Mouse (Mus musculus) kidney, postnatal 25 days (tissue): Measurements from ENCODE around the gene Notch2.

ENCODE experiments used
- DNase-seq, 2 experiments: peaks; one replicate each; pipeline ENCODE4 v3.0.0; 2021; ENCODE audit warnings: mixed read lengths in 2 of 2

The Notch2 gene

GRCm38 (mm10) chr3:97998349-97998748 lies 15.0 kb upstream of the Notch2 start:
- DNase-seq = no peak

DNA sequence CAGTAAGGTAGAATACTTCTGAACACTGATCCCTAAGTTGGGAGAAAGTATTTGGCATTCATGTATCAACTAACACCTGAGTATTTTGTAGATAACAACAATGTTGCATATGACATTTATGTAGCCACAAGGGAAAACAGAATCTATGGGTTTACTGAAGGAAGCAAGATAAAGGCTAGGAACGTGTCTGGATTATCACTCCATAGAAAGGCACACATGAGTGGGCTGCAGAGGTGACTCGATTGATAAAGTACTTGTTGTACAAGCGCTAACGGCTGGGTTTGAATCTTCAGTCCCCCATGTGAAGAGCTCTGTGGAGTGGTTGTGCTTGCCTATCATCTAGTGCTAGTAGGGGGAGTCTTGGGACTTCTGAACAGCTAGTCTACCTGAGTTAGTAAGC lies 9.8 kb upstream of the Notch2 start:
- DNase-seq = no peak

- DNase-seq = no peak
Observed at GRCm38 (mm10) chr3:98004231-98004630, 9.1 kb upstream of the Notch2 start.

- no peak for DNase-seq
Observed at GRCm38 (mm10) chr3:98005306-98005705, 8.0 kb upstream of the Notch2 start.

DNA sequence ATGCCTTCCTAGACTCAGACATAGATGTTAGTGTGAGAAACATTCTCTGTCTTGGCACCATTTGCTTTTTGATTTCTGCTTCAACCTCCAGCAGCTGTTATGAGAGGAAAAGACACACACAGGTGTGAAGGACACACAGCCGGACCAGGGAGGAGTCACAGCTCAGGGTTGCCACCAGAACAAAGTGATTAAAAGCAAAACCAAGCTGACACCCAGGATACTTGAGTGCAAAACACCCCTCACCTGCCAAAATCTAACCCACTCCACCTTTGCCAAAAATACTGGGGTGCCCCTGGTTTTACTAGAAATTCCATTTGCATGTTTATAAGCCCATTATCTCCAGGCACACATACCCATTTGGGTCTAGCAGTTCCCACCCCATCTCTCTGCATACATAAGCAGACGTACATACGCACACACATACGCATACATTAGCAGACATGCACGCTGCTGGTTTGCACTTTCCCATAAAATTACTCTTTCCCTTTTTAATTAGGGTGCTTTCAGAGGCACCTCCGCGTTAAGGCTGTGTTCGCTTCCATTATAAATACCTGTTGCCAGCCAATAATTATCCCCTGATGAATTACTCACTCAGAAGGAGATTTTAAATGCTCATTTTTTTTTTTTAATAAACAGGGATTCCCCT lies 7.2 kb upstream of the Notch2 start:
- DNase-seq = no peak

- DNase-seq = no peak
Observed at GRCm38 (mm10) chr3:98006973-98007372, 6.4 kb upstream of the Notch2 start.

DNA sequence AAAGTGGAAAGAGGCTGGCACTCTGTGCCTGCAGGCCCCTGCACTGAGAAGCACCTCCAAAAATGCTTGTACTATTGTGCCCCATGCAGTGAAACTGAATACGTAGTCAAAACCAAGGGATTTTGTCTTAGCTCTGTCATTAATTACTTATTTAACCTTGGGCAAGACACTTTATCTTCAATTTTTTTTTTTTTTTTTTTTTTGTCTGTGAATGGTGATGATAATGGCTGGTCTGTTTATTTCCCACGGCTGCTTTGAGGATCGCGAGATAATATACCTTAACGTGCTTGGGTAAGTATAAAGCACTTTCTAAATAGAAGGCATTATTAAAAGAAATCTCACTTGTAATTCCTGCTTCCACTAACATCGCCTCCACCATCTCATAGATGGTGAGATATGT lies 5.2 kb upstream of the Notch2 start:
- no peak for DNase-seq

DNA sequence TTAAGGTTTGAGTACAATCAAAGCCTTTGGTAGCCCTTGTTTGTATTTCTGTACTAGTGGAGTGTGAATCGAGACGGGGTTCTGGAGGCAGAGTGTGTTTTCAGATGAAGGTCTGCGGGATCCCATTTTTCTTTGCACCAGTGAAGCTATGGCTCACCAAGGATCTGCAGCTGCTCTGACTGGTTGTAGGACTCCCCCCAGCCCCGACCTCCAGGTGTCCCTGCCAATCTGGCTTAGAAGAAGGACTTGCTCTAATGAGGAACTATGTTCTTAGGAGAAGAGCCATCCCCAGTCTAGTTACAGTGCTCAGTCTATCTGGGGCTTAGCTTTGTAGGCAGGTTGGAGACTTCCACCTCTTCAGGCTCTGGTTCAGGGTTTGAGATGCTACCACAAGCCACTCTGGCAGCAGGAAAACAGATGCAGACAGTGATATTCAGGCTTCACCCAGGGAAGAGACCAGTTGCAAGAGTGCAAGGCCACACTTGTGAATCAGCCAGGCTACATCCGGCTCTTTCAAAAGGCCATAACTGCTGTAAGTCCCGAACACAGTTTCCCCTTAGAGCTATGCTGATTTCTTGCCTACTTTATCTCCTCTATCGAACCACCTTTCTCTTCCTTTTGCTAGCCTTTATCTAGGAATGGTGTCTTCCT lies 4.0 kb upstream of the Notch2 start:
- DNase-seq = no peak

- no peak for DNase-seq
Observed at GRCm38 (mm10) chr3:98013086-98013400, 284 bp upstream of the Notch2 start.

DNA sequence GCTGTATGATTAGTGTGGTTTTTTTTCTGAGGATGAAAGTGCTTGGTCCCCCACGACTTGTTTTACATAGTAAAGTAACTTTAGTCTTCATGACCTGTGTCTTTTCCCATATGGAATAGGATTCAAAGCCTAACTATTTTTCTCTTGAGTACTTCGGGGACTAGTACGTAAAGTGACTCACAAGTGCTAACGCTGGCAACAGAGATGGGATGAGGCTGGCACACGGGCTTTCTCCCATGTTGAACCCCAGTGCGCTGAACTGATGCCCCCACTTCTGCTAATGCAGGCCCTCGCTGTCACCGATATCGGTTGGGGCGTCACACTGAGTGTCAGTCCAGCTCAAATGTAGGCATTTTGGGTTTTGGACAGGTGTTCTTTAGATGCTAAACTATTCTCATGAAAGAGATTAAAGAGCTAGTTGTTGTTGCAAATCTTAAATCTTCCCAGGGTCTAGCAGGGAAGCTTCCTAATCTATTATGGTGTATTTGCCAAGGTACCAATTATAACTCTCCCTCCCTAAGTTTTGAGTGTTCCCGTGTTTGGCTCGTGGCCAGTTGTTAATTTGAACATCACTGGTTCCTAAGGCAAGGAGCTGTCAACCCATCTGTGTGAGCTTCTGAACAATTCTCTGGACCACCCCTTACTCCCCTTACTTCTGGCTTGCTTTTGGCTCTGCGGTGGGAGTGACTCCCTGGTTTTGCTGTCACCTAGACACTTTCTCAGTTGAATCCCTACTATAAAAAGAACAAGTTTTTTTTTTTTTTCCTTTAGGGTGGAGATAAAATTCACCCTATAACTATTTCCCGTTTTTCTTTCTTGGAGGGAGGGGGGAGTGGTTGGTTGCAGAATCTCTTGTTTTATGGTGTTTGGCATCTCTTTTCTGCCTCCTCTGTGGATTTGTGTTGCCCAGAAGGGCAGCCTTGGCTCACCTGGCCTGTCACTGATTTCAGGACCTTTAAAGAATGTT lies 2.2 kb downstream of the Notch2 start:
- DNase-seq = no peak

DNA sequence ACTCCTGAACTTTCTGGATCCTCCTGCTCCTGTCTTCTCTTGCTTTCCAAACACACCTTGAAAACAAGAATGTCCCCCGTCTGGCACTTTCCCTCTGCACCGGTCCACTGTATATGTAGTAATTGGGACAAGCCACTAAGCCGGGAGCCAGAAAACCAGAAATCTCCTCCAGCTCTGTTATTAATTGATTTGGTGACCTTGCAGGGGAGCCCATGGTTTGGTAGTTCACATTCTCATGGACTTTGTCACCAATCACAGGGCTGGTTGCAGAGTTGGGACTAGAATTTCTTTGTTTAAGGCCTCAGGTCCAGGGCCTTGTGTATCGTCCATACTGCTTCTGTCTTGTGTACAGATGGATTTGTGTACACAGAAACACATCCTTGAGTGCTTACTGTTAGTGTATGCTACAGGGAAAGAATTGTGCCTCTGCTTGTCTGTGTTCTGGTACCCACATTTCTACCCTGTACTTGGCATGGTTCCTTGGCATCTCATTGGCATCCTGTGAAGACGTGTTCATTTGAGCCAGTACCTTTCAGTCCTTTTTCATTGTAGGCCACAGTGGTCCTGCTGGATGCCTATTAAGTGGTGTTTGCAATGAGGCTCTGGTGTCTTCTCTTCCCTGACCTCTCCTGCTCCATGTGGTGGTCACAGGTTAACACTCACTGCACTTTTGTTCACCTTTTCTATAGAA lies 3.7 kb downstream of the Notch2 start:
- DNase-seq = peak; percentile 50 to 54

GRCm38 (mm10) chr3:98018187-98018586 lies 4.9 kb downstream of the Notch2 start:
- no peak for DNase-seq

GRCm38 (mm10) chr3:98020431-98021229 lies 7.3 kb downstream of the Notch2 start:
- peak; percentile 50 to 52 for DNase-seq

- peak; percentile 80 to 81 for DNase-seq
Observed at GRCm38 (mm10) chr3:98024288-98024848, 11.0 kb downstream of the Notch2 start.

- DNase-seq = no peak
Observed at GRCm38 (mm10) chr3:98025521-98025920, 12.2 kb downstream of the Notch2 start.

DNA sequence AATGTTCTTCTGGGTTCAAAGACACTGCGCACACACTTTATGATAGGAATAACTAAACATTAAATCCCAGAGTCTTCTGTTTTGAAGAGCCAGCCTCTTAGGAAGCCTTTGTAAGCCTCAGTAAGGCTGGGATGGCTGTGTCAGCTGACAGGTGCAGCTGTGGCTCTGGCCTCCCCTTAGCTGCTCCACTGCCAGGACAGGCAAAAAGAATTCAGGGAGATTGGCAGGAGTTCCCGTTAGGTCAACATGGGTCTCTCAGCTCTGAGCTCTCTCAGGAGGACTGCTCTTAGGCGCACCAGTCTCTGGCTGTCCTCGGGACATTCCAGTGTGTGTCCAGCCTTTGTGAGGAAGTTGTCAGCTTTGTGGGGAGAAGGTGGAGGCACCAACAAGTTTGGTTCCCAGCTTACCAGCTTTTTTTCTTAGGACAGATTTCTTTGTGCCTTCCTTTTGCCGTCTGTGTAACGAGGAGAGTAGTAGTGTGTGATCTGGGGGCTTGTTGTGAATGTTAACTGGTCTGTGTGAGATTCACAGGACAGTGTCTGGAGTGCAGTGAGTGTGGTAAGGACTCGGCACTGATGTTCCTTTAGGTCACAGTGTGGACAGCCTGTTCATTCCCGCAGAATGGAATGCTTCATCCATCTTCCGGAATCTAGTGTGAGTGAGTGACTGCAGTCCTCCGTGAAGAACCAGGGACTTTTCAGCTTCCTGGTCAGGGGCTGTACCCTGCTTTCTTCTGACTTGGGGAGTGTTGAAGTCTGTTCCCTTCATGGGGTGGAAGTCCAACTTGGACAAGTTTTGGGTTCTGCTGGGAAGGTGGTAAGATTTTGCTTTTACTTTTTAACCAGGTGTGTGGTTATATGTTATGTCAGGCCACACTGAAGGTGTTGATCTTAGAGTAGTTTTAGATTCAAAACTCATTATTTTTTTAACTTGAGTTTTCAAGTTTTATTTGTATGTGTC lies 12.9 kb downstream of the Notch2 start:
- DNase-seq = peak; percentile 56 to 68

DNA sequence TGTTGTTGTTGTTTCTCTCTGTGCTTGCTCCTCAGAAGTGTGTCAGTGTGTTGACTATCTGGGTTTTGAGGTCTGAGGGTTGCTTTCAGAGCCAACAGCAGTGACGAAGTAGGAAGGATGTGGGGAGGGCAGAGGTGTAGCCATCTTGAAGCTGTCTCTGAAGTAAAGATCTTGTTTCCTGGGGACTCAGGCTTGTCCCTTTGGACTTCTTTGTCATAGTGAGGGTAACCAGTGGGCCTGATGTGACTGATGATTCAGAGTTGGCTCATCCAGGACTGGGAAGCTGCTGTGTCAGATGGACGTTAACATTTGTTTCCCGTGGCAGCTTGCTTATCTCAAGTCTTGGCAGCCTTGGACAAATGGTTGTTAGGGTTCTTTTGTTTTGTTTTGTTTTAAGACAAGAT lies 14.0 kb downstream of the Notch2 start:
- DNase-seq = no peak

DNA sequence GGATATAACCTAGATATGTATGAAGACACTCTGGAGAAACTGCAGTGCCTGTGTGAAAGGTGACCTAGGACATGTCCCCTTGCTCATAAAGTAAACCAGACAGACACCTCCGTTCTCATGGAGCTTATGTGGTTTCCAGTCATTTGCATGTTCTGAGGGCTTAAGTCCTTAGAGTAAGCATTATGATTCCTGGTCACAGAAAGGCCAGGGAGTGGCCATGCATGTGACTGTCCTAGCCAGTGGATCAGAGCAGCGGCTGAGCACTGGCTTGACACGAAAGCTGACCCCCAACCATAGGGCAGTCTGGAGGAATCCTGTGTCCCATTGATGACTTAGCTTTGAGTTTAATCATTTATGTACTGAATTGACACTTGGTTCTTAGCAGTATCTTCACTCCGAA lies 14.7 kb downstream of the Notch2 start:
- no peak for DNase-seq

DNA sequence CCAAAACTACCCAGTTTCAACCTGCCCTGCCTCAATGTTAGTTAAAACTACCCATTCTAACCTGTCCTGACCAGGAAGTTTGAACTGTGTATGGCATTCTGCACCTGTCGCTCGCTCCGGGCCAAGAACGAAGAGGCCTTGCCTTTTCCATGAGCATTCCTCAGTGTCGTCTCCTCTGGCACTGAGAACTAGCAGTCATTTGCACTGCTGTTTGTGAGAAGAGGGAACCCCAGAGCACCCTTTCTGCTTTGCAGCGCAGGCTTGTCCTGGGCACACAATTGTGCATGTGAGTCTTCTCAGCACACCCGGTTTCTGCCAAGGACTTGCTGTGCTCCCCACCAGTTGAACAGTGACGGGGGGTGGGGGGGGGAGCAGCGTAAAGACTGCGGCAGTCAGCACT lies 15.6 kb downstream of the Notch2 start:
- no peak for DNase-seq

- no peak for DNase-seq
Observed at GRCm38 (mm10) chr3:98031104-98031503, 17.8 kb downstream of the Notch2 start.

- no peak for DNase-seq
Observed at GRCm38 (mm10) chr3:98032191-98032590, 18.9 kb downstream of the Notch2 start.
